Mouse (Mus musculus) CH12.LX (cell line): ENCODE measurements at regions not wholly inside any gene's neighbourhood (a gene's known extent, or its start where the extent isn't known, plus 50 kb on each side); places are given as distances from the start of the nearest gene placed in this dataset.

Experiments
- DNase-seq: peaks from one replicate; pipeline ENCODE4 v3.0.0-alpha.2; 2013; ENCODE audit errors: extremely low read depth
- H3K27ac ChIP-seq: 2 replicates; pipeline ENCODE4 v1.5.1; 2012; ENCODE audit warnings: low read depth, mild to moderate bottlenecking, control low read depth, moderate library complexity; ENCODE audit not compliant: insufficient read depth
- H3K27me3 ChIP-seq: replicated peaks from 2 replicates; pipeline ENCODE3; 2012; ENCODE audit warnings: inconsistent platforms
- H3K36me3 ChIP-seq, 2 experiments: replicated peaks in 1 of 2; 2 replicates each; pipeline versions ENCODE3 to v1.6.1; 2012; ENCODE audit warnings: inconsistent platforms in 1 of 2, low read length in 1 of 2, mild to moderate bottlenecking in 1 of 2, mixed read lengths in 1 of 2, moderate library complexity in 1 of 2; ENCODE audit not compliant: control insufficient read depth in 1 of 2, insufficient read depth in 1 of 2
- H3K4me1 ChIP-seq, 2 experiments: 2 replicates each; pipeline ENCODE4 v1.6.1; 2012; ENCODE audit warnings: inconsistent platforms in 1 of 2, moderate library complexity in 1 of 2; ENCODE audit not compliant: insufficient read depth in 2 of 2, control insufficient read depth in 1 of 2
- H3K4me2 ChIP-seq: 2 replicates; pipeline ENCODE4 v1.6.1; 2012; ENCODE audit warnings: low read depth, mild to moderate bottlenecking, control low read depth; ENCODE audit not compliant: poor library complexity, insufficient read depth, severe bottlenecking
- H3K4me3 ChIP-seq, 3 experiments: fragments of 150-350 bp in 1 of 3; sonication (generic) in 1 of 3; replicated peaks in 1 of 3; 2 replicates each; pipeline versions ENCODE3 to v1.5.1; 2011 to 2012; ENCODE audit warnings: low read depth in 2 of 3, low read length in 2 of 3, mild to moderate bottlenecking in 2 of 3, moderate library complexity in 2 of 3, control low read depth in 1 of 3, improper control_type of control experiment in 1 of 3, inconsistent platforms in 1 of 3, mixed read lengths in 1 of 3; ENCODE audit not compliant: poor library complexity in 1 of 3
- H3K79me2 ChIP-seq: replicated peaks from 2 replicates; pipeline ENCODE4 v1.6.1; 2012; ENCODE audit warnings: mild to moderate bottlenecking, moderate library complexity; ENCODE audit not compliant: control insufficient read depth, poor library complexity, insufficient read depth, severe bottlenecking; ENCODE audit errors: extremely low read depth
- H3K9ac ChIP-seq: 2 replicates; pipeline ENCODE4 v1.6.1; 2012; ENCODE audit warnings: low read depth, mild to moderate bottlenecking, control low read depth, moderate library complexity; ENCODE audit not compliant: insufficient read depth
- H3K9me3 ChIP-seq: replicated peaks from 2 replicates; pipeline ENCODE3; 2012; ENCODE audit warnings: low read length, inconsistent platforms, mixed read lengths
- BHLHE40 ChIP-seq: IDR thresholded peaks from 2 replicates; pipeline ENCODE4 v1.6.1; 2011; ENCODE audit warnings: mild to moderate bottlenecking, low read depth, low read length, improper control_type of control experiment
- CHD1 ChIP-seq: IDR thresholded peaks from 2 replicates; pipeline ENCODE4 v1.6.1; 2012; ENCODE audit warnings: low read depth, low read length, improper control_type of control experiment, inconsistent platforms
- CHD2 ChIP-seq: IDR thresholded peaks from 2 replicates; pipeline ENCODE4 v1.6.1; 2011; ENCODE audit warnings: low read length, improper control_type of control experiment
- E2F4 ChIP-seq: IDR thresholded peaks from 2 replicates; pipeline ENCODE4 v1.6.1; 2011; ENCODE audit warnings: low read depth, low read length, improper control_type of control experiment; ENCODE audit not compliant: insufficient replicate concordance
- ELF1 ChIP-seq: IDR thresholded peaks from 2 replicates; pipeline ENCODE4 v1.6.1; 2014; ENCODE audit warnings: low read depth, mild to moderate bottlenecking, inconsistent platforms, low read length, improper control_type of control experiment
- GABPA ChIP-seq: IDR thresholded peaks from 2 replicates; pipeline ENCODE4 v1.6.1; 2012; ENCODE audit warnings: low read depth, low read length, improper control_type of control experiment, inconsistent platforms; ENCODE audit not compliant: insufficient replicate concordance
- HCFC1 ChIP-seq: IDR thresholded peaks from 2 replicates; pipeline ENCODE4 v1.6.1; 2012; ENCODE audit warnings: low read depth, mild to moderate bottlenecking, inconsistent platforms, low read length, improper control_type of control experiment
- IRF4 ChIP-seq: IDR thresholded peaks from 2 replicates; pipeline ENCODE4 v1.6.1; 2014; ENCODE audit warnings: low read depth, mild to moderate bottlenecking, inconsistent platforms, low read length, improper control_type of control experiment
- JUN ChIP-seq: IDR thresholded peaks from 2 replicates; pipeline ENCODE4 v1.6.1; 2011; ENCODE audit warnings: low read depth, mild to moderate bottlenecking, low read length, improper control_type of control experiment, moderate library complexity; ENCODE audit not compliant: insufficient read depth
- JUND ChIP-seq: conservative IDR thresholded peaks from 2 replicates; pipeline ENCODE4 v1.6.1; 2011; ENCODE audit warnings: low read depth, low read length, improper control_type of control experiment
- KAT2A ChIP-seq: IDR thresholded peaks from 2 replicates; pipeline ENCODE4 v1.6.1; 2012; ENCODE audit warnings: low read length, improper control_type of control experiment, inconsistent platforms; ENCODE audit not compliant: insufficient replicate concordance
- MAX ChIP-seq: IDR thresholded peaks from 2 replicates; pipeline ENCODE4 v1.6.1; 2011; ENCODE audit warnings: low read length, improper control_type of control experiment
- MAZ ChIP-seq: IDR thresholded peaks from 2 replicates; pipeline ENCODE4 v1.6.1; 2012; ENCODE audit warnings: low read depth, mild to moderate bottlenecking, inconsistent platforms, low read length, improper control_type of control experiment, moderate library complexity
- MEF2A ChIP-seq: IDR thresholded peaks from 2 replicates; pipeline ENCODE4 v1.6.1; 2014; ENCODE audit warnings: low read depth, mild to moderate bottlenecking, inconsistent platforms, low read length, improper control_type of control experiment, borderline replicate concordance
- MXI1 ChIP-seq: IDR thresholded peaks from 2 replicates; pipeline ENCODE4 v1.6.1; 2011; ENCODE audit warnings: mild to moderate bottlenecking, low read depth, low read length, improper control_type of control experiment
- MYC ChIP-seq: IDR thresholded peaks from 2 replicates; pipeline ENCODE4 v1.6.1; 2011; ENCODE audit warnings: low read depth, mild to moderate bottlenecking, improper control_type of control experiment, low read length
- NELFE ChIP-seq: IDR thresholded peaks from 2 replicates; pipeline ENCODE4 v1.6.1; 2011; ENCODE audit warnings: low read depth, low read length, improper control_type of control experiment
- NRF1 ChIP-seq: IDR thresholded peaks from 2 replicates; pipeline ENCODE4 v1.6.1; 2014; ENCODE audit warnings: low read depth, mild to moderate bottlenecking, inconsistent platforms, low read length, improper control_type of control experiment, moderate library complexity
- POLR2A ChIP-seq: IDR thresholded peaks from 2 replicates; pipeline ENCODE4 v1.6.1; 2011; ENCODE audit warnings: low read depth, mild to moderate bottlenecking, improper control_type of control experiment, low read length
- RCOR1 ChIP-seq: conservative IDR thresholded peaks from 2 replicates; pipeline ENCODE4 v1.6.1; 2012; ENCODE audit warnings: low read depth, mild to moderate bottlenecking, inconsistent platforms, low read length, improper control_type of control experiment
- SIN3A ChIP-seq: IDR thresholded peaks from 2 replicates; pipeline ENCODE4 v1.6.1; 2012; ENCODE audit warnings: low read length, improper control_type of control experiment, inconsistent platforms
- SMC3 ChIP-seq: IDR thresholded peaks from 2 replicates; pipeline ENCODE4 v1.6.1; 2011; ENCODE audit warnings: low read depth, low read length, improper control_type of control experiment
- TBP ChIP-seq: conservative IDR thresholded peaks from 2 replicates; pipeline ENCODE4 v1.6.1; 2011; ENCODE audit warnings: low read depth, low read length, improper control_type of control experiment
- TCF12 ChIP-seq: IDR thresholded peaks from 2 replicates; pipeline ENCODE4 v1.6.1; 2014; ENCODE audit warnings: low read depth, mild to moderate bottlenecking, inconsistent platforms, low read length, improper control_type of control experiment
- UBTF ChIP-seq: IDR thresholded peaks from 2 replicates; pipeline ENCODE4 v1.6.1; 2012; ENCODE audit warnings: low read depth, mild to moderate bottlenecking, inconsistent platforms, low read length, improper control_type of control experiment, moderate library complexity
- USF1 ChIP-seq: IDR thresholded peaks from 2 replicates; pipeline ENCODE4 v1.6.1; 2014; ENCODE audit warnings: low read depth, mild to moderate bottlenecking, inconsistent platforms, low read length, improper control_type of control experiment
- ZKSCAN1 ChIP-seq: IDR thresholded peaks from 2 replicates; pipeline ENCODE4 v1.6.1; 2012; ENCODE audit warnings: low read depth, inconsistent platforms, low read length, improper control_type of control experiment, borderline replicate concordance
- ZMIZ1 ChIP-seq: IDR thresholded peaks from 2 replicates; pipeline ENCODE4 v1.6.1; 2012; ENCODE audit warnings: low read depth, mild to moderate bottlenecking, inconsistent platforms, low read length, improper control_type of control experiment
- ZNF384 ChIP-seq: IDR thresholded peaks from 2 replicates; pipeline ENCODE4 v1.6.1; 2012; ENCODE audit warnings: low read depth, low read length, improper control_type of control experiment, inconsistent platforms
- dilution Hi-C: fragments of 300-500 bp; cut with MboI; formaldehyde crosslinking; loops from 2 replicates; pipeline ENCODE4 v1.14.3; 2020; ENCODE audit warnings: low sequenced_read_pairs; ENCODE audit not compliant: extremely low pct_unique_long_range_greater_than_20kb, extremely low pct_ligation_motif_present
- in situ Hi-C: fragments of 300-500 bp; cut with MboI; formaldehyde crosslinking; loops from 3 replicates; pipeline ENCODE4 v1.14.3; 2019; ENCODE audit warnings: low sequenced_read_pairs, low pct_ligation_motif_present, low pct_unique_long_range_greater_than_20kb, mixed read lengths

- H3K9ac ChIP-seq = no peak overlapping the region
- dilution Hi-C loops = no loop called here
- H3K9me3 ChIP-seq = peaks cover 24% of the 10 kb centered on the region
- no peaks in the 10 kb centered on the region for H3K79me2 ChIP-seq
- no peaks in the 10 kb centered on the region for H3K36me3 ChIP-seq
- no peaks in the 10 kb centered on the region for H3K27me3 ChIP-seq
- H3K4me2 ChIP-seq = no peak overlapping the region
- no peak for DNase-seq
- no peak overlapping the region for H3K4me3 ChIP-seq
- in situ Hi-C loops = no loop called here
- TF ChIP-seq USF1 = no peak
- no peak for TF ChIP-seq MEF2A
- TF ChIP-seq MAX = no peak
- no peak for TF ChIP-seq ZMIZ1
- no peak for TF ChIP-seq BHLHE40
- no peak for TF ChIP-seq MYC
- no peak for TF ChIP-seq GABPA
- TF ChIP-seq IRF4 = no peak
- no peak for TF ChIP-seq CHD2
- no peak for TF ChIP-seq SIN3A
- TF ChIP-seq NELFE = no peak
- TF ChIP-seq SMC3 = no peak
- TF ChIP-seq CHD1 = no peak
- no peak for TF ChIP-seq MAZ
- TF ChIP-seq KAT2A = no peak
- no peaks in the 10 kb centered on the region for H3K4me1 ChIP-seq
- no peak overlapping the region for H3K27ac ChIP-seq
These were observed 643.9 kb downstream of the Pkhd1 start for GRCm38 (mm10) chr1:19973981-19974380.

GRCm38 (mm10) chr1:19975436-19975835 is 642.4 kb downstream of the Pkhd1 start:
- no peak overlapping the region for H3K4me2 ChIP-seq
- H3K9me3 ChIP-seq = peaks cover 22% of the 10 kb centered on the region
- H3K27ac ChIP-seq = no peak overlapping the region
- H3K27me3 ChIP-seq = no peaks in the 10 kb centered on the region
- H3K9ac ChIP-seq = no peak overlapping the region
- in situ Hi-C loops (no loop called here), dilution Hi-C loops (no loop called here)
- TF ChIP-seq ZKSCAN1 (no peak), IRF4 (no peak), TBP (no peak), HCFC1 (no peak), ZMIZ1 (no peak), NELFE (no peak), E2F4 (no peak), RCOR1 (no peak), NRF1 (no peak), JUN (no peak), TCF12 (no peak), UBTF (no peak), USF1 (no peak), POLR2A (no peak), ZNF384 (no peak), KAT2A (no peak), ELF1 (no peak), JUND (no peak), SMC3 (no peak), MXI1 (no peak)
- no peak overlapping the region for H3K4me3 ChIP-seq
- no peaks in the 10 kb centered on the region for H3K4me1 ChIP-seq
- no peaks in the 10 kb centered on the region for H3K36me3 ChIP-seq
- no peaks in the 10 kb centered on the region for H3K79me2 ChIP-seq
- no peak for DNase-seq
